Comparison of ENCODE assay signal across 9 mouse cellular contexts in genomic region chr7:127716992-127717391, GRCm38 (mm10). TPM values are rescaled to one million over a fixed set of nuclear protein-coding genes. Genes with fewer than 3 reads are reported as not detected.
DNase-seq lines count a peak whose midpoint lies in the region; ATAC-seq lines count a peak whose summit lies in the region.
"Had no signal": no experiment of that assay in that cellular context is flagged by ENCODE, and none has a peak within 500 bp of the region (broad histone marks: within the 10 kb centered on the region; RNA-seq: fewer than 3 reads in every experiment).

No protein-coding gene starts in this region.

- WGBS in intestine, embryonic 15.5 days, result 3% methylated on average over 39 of the region's 41 CpGs

- H3K27me3 ChIP-seq in intestine, embryonic 15.5 days (replicated peaks), result no peaks in the 10 kb centered on the region

- H3K4me3 ChIP-seq in intestine, embryonic 15.5 days (replicated peaks), result peak overlapping the region; percentile 36

- ATAC-seq in granulocyte monocyte progenitor cell, adult 5-6 weeks (replicated peaks; ENCODE audit: poor library complexity, severe bottlenecking), result peak; percentile 74
- peak; percentile 46; the same call in 1 of the 2 replicates for ATAC-seq in intestine, embryonic 15.5 days
- ATAC-seq in megakaryocyte-erythroid progenitor cell, adult 5-6 weeks (replicated peaks; ENCODE audit: low FRiP score, low TSS enrichment, poor library complexity, severe bottlenecking), result peak; percentile 60

- H3K27ac ChIP-seq in intestine, embryonic 15.5 days, result no peak overlapping the region

- H3K9ac ChIP-seq in intestine, embryonic 15.5 days, result peak overlapping the region; percentile 48

- no peaks in the 10 kb centered on the region for H3K9me3 ChIP-seq in intestine, embryonic 15.5 days

- no peaks in the 10 kb centered on the region for H3K36me3 ChIP-seq in intestine, embryonic 15.5 days

- intact Hi-C loops in left cerebral cortex, postnatal 4 days (cut with DNase I), result no loop called here

- H3K4me2 ChIP-seq in intestine, embryonic 15.5 days (replicated peaks), result peak overlapping the region; percentile 82

- peak; percentile 79 for DNase-seq in adrenal gland, postnatal 25 days
- peak; percentile 81 for DNase-seq in embryo, embryonic 9.5 days (ENCODE audit: extremely low spot score)
- DNase-seq in left cerebral cortex, postnatal 4 days, result peak; percentile 64
- DNase-seq in right cerebral cortex, adult 2 months (ENCODE audit: low spot score in 2 of 2), result peak; percentile 53 to 67
- DNase-seq in urinary bladder, postnatal 14 days (ENCODE audit: low spot score), result peak; percentile 77

- H3K4me1 ChIP-seq in intestine, embryonic 15.5 days (replicated peaks), result peaks cover 15% of the 10 kb centered on the region

RNA-seq across cellular contexts. Expression of gene Ctf1, which starts 4.5 kb away (rescaled TPM):
- 2.5 and 2.6 TPM in 2 replicates for total RNA-seq in adrenal gland, postnatal 25 days (2021)
- 0.73 and 1.2 TPM in 2 replicates for total RNA-seq in granulocyte monocyte progenitor cell, adult 5-6 weeks (2014; fragmentation: Nextera tagmentation)
- 0.90 and 3.2 TPM in 2 replicates for total RNA-seq in granulocyte monocyte progenitor cell, adult 5-6 weeks (2017)
- polyA plus RNA-seq in intestine, embryonic 15.5 days (2015; fragmentation: Nextera tagmentation; extraction: Ambion mirVana), result 9.4 and 10.5 TPM in 2 replicates
- total RNA-seq in left cerebral cortex, postnatal 4 days (2021), result 1 to 10 TPM; 5.3 to 6.5 TPM
- total RNA-seq in megakaryocyte-erythroid progenitor cell, adult 5-6 weeks (2014; fragmentation: Nextera tagmentation), result 4.2 and 5.5 TPM in 2 replicates
- total RNA-seq in megakaryocyte-erythroid progenitor cell, adult 5-6 weeks (2017), result 1.9 and 3.0 TPM in 2 replicates

RNA-seq across cellular contexts. Expression of gene Bcl7c, which starts 8.3 kb away (rescaled TPM):
- total RNA-seq in adrenal gland, postnatal 25 days (2021), result 64.9 and 114 TPM in 2 replicates
- 50.9 and 81.5 TPM in 2 replicates for total RNA-seq in granulocyte monocyte progenitor cell, adult 5-6 weeks (2014; fragmentation: Nextera tagmentation)
- total RNA-seq in granulocyte monocyte progenitor cell, adult 5-6 weeks (2017), result 39.3 and 57.5 TPM in 2 replicates
- polyA plus RNA-seq in intestine, embryonic 15.5 days (2015; fragmentation: Nextera tagmentation; extraction: Ambion mirVana), result 48.1 and 52.8 TPM in 2 replicates
- 10 to 100 TPM; 87.2 to 94.3 TPM for total RNA-seq in left cerebral cortex, postnatal 4 days (2021)
- 84.1 and 94.3 TPM in 2 replicates for total RNA-seq in megakaryocyte-erythroid progenitor cell, adult 5-6 weeks (2014; fragmentation: Nextera tagmentation)
- 51.3 and 61.0 TPM in 2 replicates for total RNA-seq in megakaryocyte-erythroid progenitor cell, adult 5-6 weeks (2017)

RNA-seq across cellular contexts. Expression of gene Ctf2, which starts 15.0 kb away (rescaled TPM):
- not detected in 2 replicates for total RNA-seq in adrenal gland, postnatal 25 days (2021)
- total RNA-seq in granulocyte monocyte progenitor cell, adult 5-6 weeks (2014; fragmentation: Nextera tagmentation), result not detected in 2 replicates
- 0.31 TPM in 1 of 2 replicates, not detected in the other for total RNA-seq in granulocyte monocyte progenitor cell, adult 5-6 weeks (2017)
- polyA plus RNA-seq in intestine, embryonic 15.5 days (2015; fragmentation: Nextera tagmentation; extraction: Ambion mirVana), result 0.13 and 0.29 TPM in 2 replicates
- total RNA-seq in left cerebral cortex, postnatal 4 days (2021), result not detected
- total RNA-seq in megakaryocyte-erythroid progenitor cell, adult 5-6 weeks (2014; fragmentation: Nextera tagmentation), result not detected in 2 replicates
- total RNA-seq in megakaryocyte-erythroid progenitor cell, adult 5-6 weeks (2017), result not detected in 2 replicates
- polyA plus RNA-seq: frontal cortex, adult 2 months had no signal

RNA-seq across cellular contexts. Expression of gene Fbxl19, which starts 27.4 kb away (rescaled TPM):
- total RNA-seq in adrenal gland, postnatal 25 days (2021), result 18.3 and 18.5 TPM in 2 replicates
- 11.1 and 11.7 TPM in 2 replicates for total RNA-seq in granulocyte monocyte progenitor cell, adult 5-6 weeks (2014; fragmentation: Nextera tagmentation)
- total RNA-seq in granulocyte monocyte progenitor cell, adult 5-6 weeks (2017), result 13.8 and 17.7 TPM in 2 replicates
- polyA plus RNA-seq in intestine, embryonic 15.5 days (2015; fragmentation: Nextera tagmentation; extraction: Ambion mirVana), result 3.2 and 4.3 TPM in 2 replicates
- total RNA-seq in left cerebral cortex, postnatal 4 days (2021), result 100 to 1,000 TPM; 143 to 148 TPM
- 11.6 and 14.2 TPM in 2 replicates for total RNA-seq in megakaryocyte-erythroid progenitor cell, adult 5-6 weeks (2014; fragmentation: Nextera tagmentation)
- total RNA-seq in megakaryocyte-erythroid progenitor cell, adult 5-6 weeks (2017), result 12.2 and 12.5 TPM in 2 replicates

RNA-seq across cellular contexts. Expression of gene Orai3, which starts 52.6 kb away (rescaled TPM):
- total RNA-seq in adrenal gland, postnatal 25 days (2021), result 31.5 and 37.2 TPM in 2 replicates
- 36.8 and 41.2 TPM in 2 replicates for total RNA-seq in granulocyte monocyte progenitor cell, adult 5-6 weeks (2014; fragmentation: Nextera tagmentation)
- 22.7 and 22.8 TPM in 2 replicates for total RNA-seq in granulocyte monocyte progenitor cell, adult 5-6 weeks (2017)
- 22.9 and 25.5 TPM in 2 replicates for polyA plus RNA-seq in intestine, embryonic 15.5 days (2015; fragmentation: Nextera tagmentation; extraction: Ambion mirVana)
- total RNA-seq in left cerebral cortex, postnatal 4 days (2021), result 10 to 100 TPM; 14.2 to 15.1 TPM
- 23.4 and 29.5 TPM in 2 replicates for total RNA-seq in megakaryocyte-erythroid progenitor cell, adult 5-6 weeks (2014; fragmentation: Nextera tagmentation)
- 21.0 and 22.9 TPM in 2 replicates for total RNA-seq in megakaryocyte-erythroid progenitor cell, adult 5-6 weeks (2017)
